Mouse (Mus musculus) thymus, adult 2 months (tissue): ENCODE measurements around the gene Inpp5k. TPM values are rescaled to one million over a fixed set of nuclear protein-coding genes. Genes with fewer than 3 reads are reported as not detected.

ENCODE experiments used
- DNase-seq: peaks from one replicate; pipeline ENCODE4 v3.0.0; 2021
- H3K27ac ChIP-seq: fragments of 200-500 bp; 2 replicates; pipeline ENCODE4 v1.5.1; 2012; ENCODE audit warnings: low read length, control low read depth; ENCODE audit not compliant: control insufficient read depth, insufficient read depth
- H3K27me3 ChIP-seq: fragments of 200-500 bp; 2 replicates; pipeline ENCODE4 v1.6.1; 2012; ENCODE audit warnings: mild to moderate bottlenecking, low read length, moderate library complexity, mixed read lengths; ENCODE audit not compliant: control insufficient read depth, insufficient read depth
- H3K36me3 ChIP-seq: fragments of 200-500 bp; 2 replicates; pipeline ENCODE4 v1.6.1; 2012; ENCODE audit warnings: mild to moderate bottlenecking, low read length, moderate library complexity; ENCODE audit not compliant: control insufficient read depth, insufficient read depth
- H3K4me1 ChIP-seq: fragments of 200-500 bp; replicated peaks from 2 replicates; pipeline ENCODE4 v1.6.1; 2012; ENCODE audit warnings: low read length; ENCODE audit not compliant: control insufficient read depth, insufficient read depth
- H3K4me3 ChIP-seq: fragments of 200-500 bp; 2 replicates; pipeline ENCODE4 v1.5.1; 2012; ENCODE audit warnings: mild to moderate bottlenecking, low read length, control low read depth, moderate library complexity; ENCODE audit not compliant: control insufficient read depth, insufficient read depth
- CTCF ChIP-seq: fragments of 200-500 bp; IDR thresholded peaks from 2 replicates; pipeline ENCODE4 v1.5.1; 2012; ENCODE audit warnings: mild to moderate bottlenecking, control low read depth, low read length, moderate library complexity, borderline replicate concordance; ENCODE audit not compliant: control insufficient read depth, poor library complexity, insufficient read depth; ENCODE audit errors: extremely low read depth
- POLR2A ChIP-seq: fragments of 200-500 bp; IDR thresholded peaks from 2 replicates; pipeline ENCODE4 v1.6.1; 2012; ENCODE audit warnings: mild to moderate bottlenecking, low read length, control low read depth, moderate library complexity; ENCODE audit not compliant: control insufficient read depth, poor library complexity, insufficient read depth; ENCODE audit errors: extremely low read depth
- WGBS: fragments of 180-500 bp; shearing (Covaris S2); methylation state at CpG from one replicate; pipeline ENCODE4 v1.1.7; 2018; 5-methylcytosine and 5-hydroxymethylcytosine counted together
- polyA plus RNA-seq: library from polyadenylated mRNA; depleted of rRNA; stranded (reverse); fragments of >200 nt; gene quantifications from 2 replicates; pipeline ENCODE4 v1.2.3, GENCODE M21; 2012

The Inpp5k gene
- polyA plus RNA-seq, 1 experiment: 164 TPM

GRCm38 (mm10) chr11:75625820-75626219 lies 5.0 kb upstream of the Inpp5k start:
- TF ChIP-seq POLR2A: no peak
- no peak for TF ChIP-seq CTCF
- DNase-seq: no peak
- no peak overlapping the region for H3K4me3 ChIP-seq
- peaks cover 18% of the 10 kb centered on the region for H3K4me1 ChIP-seq
- no peaks in the 10 kb centered on the region for H3K27me3 ChIP-seq
- H3K36me3 ChIP-seq: peaks cover 41% of the 10 kb centered on the region
- 97% methylated on average over 4 of the region's 4 CpGs for WGBS
- H3K27ac ChIP-seq: no peak overlapping the region

- 7% methylated on average over 5 of the region's 5 CpGs for WGBS
- peaks cover 45% of the 10 kb centered on the region for H3K36me3 ChIP-seq
- H3K4me3 ChIP-seq: no peak overlapping the region
- TF ChIP-seq POLR2A: no peak
- TF ChIP-seq CTCF: no peak
- H3K27ac ChIP-seq: no peak overlapping the region
- peaks cover 10% of the 10 kb centered on the region for H3K4me1 ChIP-seq
- DNase-seq: no peak
- H3K27me3 ChIP-seq: no peaks in the 10 kb centered on the region
Observed at GRCm38 (mm10) chr11:75630098-75630497, 690 bp upstream of the Inpp5k start.

DNA sequence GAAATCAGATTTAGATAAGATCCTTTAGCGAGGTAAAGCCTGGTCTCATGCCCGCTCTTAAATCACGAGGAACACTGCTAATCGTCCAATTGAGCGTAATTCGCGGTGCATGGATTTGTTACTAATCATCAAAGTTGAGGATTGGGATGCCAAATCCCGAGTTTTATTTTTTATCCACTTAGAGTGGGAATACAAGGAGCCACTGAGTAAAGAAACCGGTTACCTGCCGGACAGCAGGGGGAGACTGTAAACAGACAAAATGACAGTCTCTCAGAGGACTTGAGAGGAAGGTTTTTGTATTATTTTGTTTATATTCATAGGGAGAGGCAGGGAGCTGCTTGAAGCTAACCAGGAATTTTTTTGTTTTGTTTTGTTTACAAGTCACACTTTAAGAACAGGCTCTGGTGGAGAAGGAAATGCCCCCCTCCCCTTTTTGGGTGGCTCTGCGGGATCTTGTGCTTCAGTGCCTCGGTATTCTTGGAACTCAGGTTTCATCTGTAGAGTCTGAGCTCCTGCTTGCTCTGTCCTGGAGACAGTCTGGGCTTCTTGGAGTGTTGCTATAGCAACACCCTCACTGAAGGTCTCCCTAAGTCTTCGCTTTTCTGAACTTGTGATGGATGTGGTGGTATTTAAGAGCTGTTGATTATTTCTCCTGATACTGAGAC lies 905 bp downstream of the Inpp5k start:
- peaks cover 38% of the 10 kb centered on the region for H3K36me3 ChIP-seq
- TF ChIP-seq POLR2A (no peak), CTCF (no peak)
- peak overlapping the region; percentile 72; the same call in 1 of the 2 replicates for H3K4me3 ChIP-seq
- H3K4me1 ChIP-seq: peaks cover 16% of the 10 kb centered on the region
- peak; percentile 52 for DNase-seq
- 9% methylated on average over 13 of the region's 13 CpGs for WGBS
- H3K27ac ChIP-seq: no peak overlapping the region
- no peaks in the 10 kb centered on the region for H3K27me3 ChIP-seq

DNA sequence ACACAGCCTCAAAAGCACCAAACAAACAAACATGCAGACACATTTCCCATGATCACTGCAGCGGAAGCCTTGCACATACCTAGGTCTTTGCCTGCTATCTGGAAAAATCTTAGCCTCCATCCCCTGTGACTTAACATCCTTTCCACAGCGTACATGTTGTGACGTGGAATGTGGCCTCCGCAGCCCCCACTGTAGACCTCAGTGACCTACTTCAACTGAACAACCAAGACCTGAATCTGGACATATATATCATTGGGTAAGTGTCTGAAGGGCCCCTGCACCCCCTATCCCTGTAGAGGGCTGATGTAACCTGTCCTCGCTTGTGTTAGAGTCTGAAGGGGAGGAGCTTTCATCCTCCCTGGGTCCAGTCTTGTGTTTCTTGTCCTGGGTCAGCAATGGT lies 2.1 kb downstream of the Inpp5k start:
- 97% methylated on average over 5 of the region's 5 CpGs for WGBS
- TF ChIP-seq POLR2A: no peak
- no peak for TF ChIP-seq CTCF
- Histone ChIP-seq H3K27me3 (no peaks in the 10 kb centered on the region), H3K36me3 (peaks cover 39% of the 10 kb centered on the region), H3K4me3 (no peak overlapping the region), H3K4me1 (peaks cover 17% of the 10 kb centered on the region), H3K27ac (no peak overlapping the region)
- no peak for DNase-seq

DNA sequence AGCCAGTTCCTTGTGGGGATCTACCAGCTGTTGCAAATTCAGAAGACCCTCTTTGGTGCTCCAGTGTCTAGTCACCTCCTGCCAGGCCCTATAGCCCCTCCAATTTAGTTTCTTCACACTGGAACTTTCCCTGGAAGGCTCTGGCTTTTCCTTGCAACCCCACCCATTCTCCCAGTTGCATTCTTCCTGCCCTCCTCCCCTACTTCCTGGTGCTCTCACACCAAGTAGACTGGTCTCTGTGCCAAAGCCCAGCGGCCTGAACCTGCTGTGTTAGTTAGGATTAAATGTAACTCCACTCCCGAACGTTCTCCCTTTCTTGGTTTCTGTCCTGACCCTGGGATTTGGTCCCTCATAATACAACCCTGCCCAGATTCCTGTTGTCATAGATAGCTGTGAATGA lies 4.0 kb downstream of the Inpp5k start:
- Histone ChIP-seq H3K4me3 (no peak overlapping the region), H3K27me3 (no peaks in the 10 kb centered on the region), H3K36me3 (peaks cover 37% of the 10 kb centered on the region), H3K27ac (no peak overlapping the region), H3K4me1 (peaks cover 17% of the 10 kb centered on the region)
- DNase-seq: no peak
- 96% methylated on average over 3 of the region's 3 CpGs for WGBS
- TF ChIP-seq POLR2A (no peak), CTCF (no peak)

GRCm38 (mm10) chr11:75635315-75635714 lies 4.5 kb downstream of the Inpp5k start:
- WGBS: 91% methylated on average over 11 of the region's 11 CpGs
- TF ChIP-seq CTCF (no peak), POLR2A (no peak)
- H3K4me3 ChIP-seq: no peak overlapping the region
- peaks cover 17% of the 10 kb centered on the region for H3K4me1 ChIP-seq
- no peaks in the 10 kb centered on the region for H3K27me3 ChIP-seq
- H3K27ac ChIP-seq: no peak overlapping the region
- DNase-seq: no peak
- peaks cover 38% of the 10 kb centered on the region for H3K36me3 ChIP-seq

DNA sequence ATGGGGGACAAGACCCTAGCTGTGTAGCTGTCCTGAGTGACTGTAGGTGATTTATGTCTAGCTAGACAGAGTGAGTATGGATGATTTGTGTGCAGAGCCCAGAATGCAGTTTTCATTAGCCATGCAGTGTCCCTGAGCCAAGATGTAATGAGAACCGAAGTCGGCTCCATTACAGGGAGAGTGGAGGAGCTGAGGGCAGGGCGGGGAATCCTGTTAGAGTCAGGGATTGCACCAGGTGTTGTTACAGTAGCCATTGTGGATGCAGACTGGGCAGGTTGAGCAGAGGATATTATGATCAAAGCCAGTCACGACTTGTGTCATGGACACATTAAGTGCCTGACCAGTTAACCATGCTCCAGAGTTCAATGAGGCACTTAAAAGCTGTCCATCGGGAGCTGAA lies 12.5 kb downstream of the Inpp5k start:
- 96% methylated on average over 5 of the region's 5 CpGs for WGBS
- TF ChIP-seq CTCF (no peak), POLR2A (no peak)
- DNase-seq: no peak
- no peak overlapping the region for H3K27ac ChIP-seq
- peaks cover 25% of the 10 kb centered on the region for H3K4me1 ChIP-seq
- 0 out of 2 replicates have a peak, but pooled peaks cover 4% of the 10 kb centered on the region for H3K36me3 ChIP-seq
- H3K4me3 ChIP-seq: no peak overlapping the region
- H3K27me3 ChIP-seq: no peaks in the 10 kb centered on the region
